Mouse (Mus musculus) myocyte (in vitro differentiated cells): ENCODE measurements at regions not wholly inside any gene's neighbourhood (a gene's known extent, or its start where the extent isn't known, plus 50 kb on each side); places are given as distances from the start of the nearest gene placed in this dataset.

ENCODE experiments used
- CEBPB ChIP-seq: IDR thresholded peaks from 2 replicates; pipeline ENCODE4 v1.6.1; 2011; ENCODE audit warnings: mild to moderate bottlenecking, moderate library complexity; ENCODE audit not compliant: poor library complexity, insufficient read depth, severe bottlenecking
- E2F4 ChIP-seq: IDR thresholded peaks from one replicate; pipeline ENCODE4 v1.6.1; 2011; ENCODE audit warnings: mild to moderate bottlenecking, control low read depth, moderate library complexity; ENCODE audit not compliant: insufficient read depth
- MAX ChIP-seq: IDR thresholded peaks from one replicate; pipeline ENCODE4 v1.6.1; 2011; ENCODE audit warnings: low read depth, mild to moderate bottlenecking, control low read depth
- MYOD1 ChIP-seq, 3 experiments: IDR thresholded peaks; one replicate each; pipeline ENCODE4 v1.6.1; 2011; ENCODE audit warnings: control low read depth in 2 of 3, low read depth in 2 of 3, mild to moderate bottlenecking in 2 of 3, moderate library complexity in 1 of 3; ENCODE audit not compliant: insufficient read length in 2 of 3, control insufficient read depth in 1 of 3
- MYOG ChIP-seq, 3 experiments: IDR thresholded peaks; one replicate each; pipeline ENCODE4 v1.6.1; 2011; ENCODE audit warnings: control low read depth in 2 of 3, low read depth in 2 of 3, mild to moderate bottlenecking in 2 of 3; ENCODE audit not compliant: insufficient read length in 2 of 3, control insufficient read depth in 1 of 3, insufficient read depth in 1 of 3
- POLR2A ChIP-seq: IDR thresholded peaks from one replicate; pipeline ENCODE4 v1.6.1; 2011; ENCODE audit warnings: low read depth, mild to moderate bottlenecking, control low read depth, moderate library complexity; ENCODE audit not compliant: insufficient read length
- POLR2AphosphoS2 ChIP-seq: IDR thresholded peaks from one replicate; pipeline ENCODE4 v1.6.1; 2011; ENCODE audit warnings: low read depth, control low read depth; ENCODE audit not compliant: insufficient read length
- SRF ChIP-seq: IDR thresholded peaks from one replicate; pipeline ENCODE4 v1.6.1; 2011; ENCODE audit warnings: low read depth; ENCODE audit not compliant: control insufficient read depth, insufficient read length
- TCF12 ChIP-seq: IDR thresholded peaks from one replicate; pipeline ENCODE4 v1.6.1; 2011; ENCODE audit warnings: mild to moderate bottlenecking, control low read depth; ENCODE audit not compliant: poor library complexity, insufficient read depth, severe bottlenecking
- TCF3 ChIP-seq: IDR thresholded peaks from one replicate; pipeline ENCODE4 v1.6.1; 2011; ENCODE audit warnings: low read depth, control low read depth; ENCODE audit not compliant: insufficient read length
- USF1 ChIP-seq: IDR thresholded peaks from one replicate; pipeline ENCODE4 v1.6.1; 2011; ENCODE audit warnings: low read depth, mild to moderate bottlenecking, control low read depth, moderate library complexity

DNA sequence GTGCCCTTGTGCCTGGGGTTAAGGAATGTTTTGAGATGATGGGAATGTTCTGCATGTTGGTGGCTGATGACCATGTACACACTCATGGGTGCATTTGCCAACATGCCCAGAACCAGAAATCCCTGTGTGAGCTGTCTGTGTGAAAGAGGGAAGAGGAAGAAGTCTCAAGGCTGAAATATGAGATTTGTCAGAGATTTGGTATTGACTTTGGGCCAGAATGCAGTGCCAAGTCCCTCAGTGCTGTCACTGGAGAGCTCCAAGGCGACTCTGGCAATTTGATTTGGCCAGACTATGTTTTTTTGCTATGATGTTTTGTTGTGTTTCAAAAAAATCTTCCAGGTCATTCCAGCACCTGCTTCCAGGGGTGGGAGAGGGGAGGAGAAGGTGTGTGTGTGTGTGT, 281.7 kb upstream of the N4bp1 start:
- TF ChIP-seq POLR2A: no peak
- no peak for TF ChIP-seq MAX
- TF ChIP-seq USF1: no peak
- TF ChIP-seq CEBPB: no peak
- no peak for TF ChIP-seq E2F4
- no peak for TF ChIP-seq TCF12
- no peak for TF ChIP-seq MYOD1 (IDR thresholded peaks at IDR 0.05; ENCODE audit: control insufficient read depth in 1 of 3, insufficient read length in 2 of 3, low read depth in 2 of 3)
- TF ChIP-seq POLR2AphosphoS2: no peak
- TF ChIP-seq TCF3: no peak
- no peak for TF ChIP-seq SRF
- TF ChIP-seq MYOG (IDR thresholded peaks at IDR 0.05; ENCODE audit: control insufficient read depth in 1 of 3, insufficient read depth in 1 of 3, insufficient read length in 2 of 3, low read depth in 2 of 3): no peak
